Mouse (Mus musculus): Measurements from ENCODE around the gene Guca1a. TPM values are rescaled to one million over a fixed set of nuclear protein-coding genes. Genes with fewer than 3 reads are reported as not detected.
A peak's percentile ranks its signal among the peaks of the same experiment; 100 is the strongest.

Guca1a gene
- polyA plus RNA-seq, 1 experiment from 2014 or later, result 3.3 TPM

DNA sequence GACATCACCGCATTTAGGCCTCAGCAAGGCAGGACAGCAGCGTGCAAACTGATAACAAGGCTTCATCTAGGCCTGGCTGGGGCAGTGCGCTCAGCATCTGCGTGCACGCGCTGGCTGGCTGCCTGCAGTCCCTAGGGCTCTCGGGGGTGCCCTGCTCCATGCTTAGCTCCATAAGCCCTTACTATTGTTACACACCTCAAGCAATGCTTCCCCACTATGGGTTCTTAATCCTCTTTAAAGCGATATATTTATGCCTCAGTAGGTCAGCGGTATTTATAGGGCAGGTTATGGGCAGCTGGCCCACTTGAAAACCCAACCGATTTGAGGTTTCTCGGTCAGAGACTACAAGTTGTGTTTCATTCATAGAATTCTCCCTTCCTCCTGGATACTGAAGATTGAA is 18.5 kb downstream of the Guca1a start:
- Histone ChIP-seq H3K4me1 (replicated peaks; ENCODE audit: control insufficient read depth, insufficient read depth, low read length) (no peaks in the 10 kb centered on the region), H3K9me3 (ENCODE audit: control insufficient read depth) (no peaks in the 10 kb centered on the region), H3K27me3 (replicated peaks; ENCODE audit: control insufficient read depth, insufficient read depth, low read length) (no peaks in the 10 kb centered on the region), H3K4me2 (replicated peaks; ENCODE audit: low read depth) (no peak overlapping the region), H3K4me3 (ENCODE audit: low read depth, low read length) (no peak overlapping the region), H3K36me3 (ENCODE audit: control insufficient read depth, insufficient read depth) (peaks cover 32% of the 10 kb centered on the region), H3K9ac (ENCODE audit: low read depth, low read length) (no peak overlapping the region), H3K27ac (ENCODE audit: low read depth, low read length) (no peak overlapping the region)
- no peak for ATAC-seq
- WGBS, result 88% methylated on average over 11 of the region's 11 CpGs
- TF ChIP-seq CTCF (IDR thresholded peaks at IDR 0.05; ENCODE audit: low read depth), result no peak

DNA sequence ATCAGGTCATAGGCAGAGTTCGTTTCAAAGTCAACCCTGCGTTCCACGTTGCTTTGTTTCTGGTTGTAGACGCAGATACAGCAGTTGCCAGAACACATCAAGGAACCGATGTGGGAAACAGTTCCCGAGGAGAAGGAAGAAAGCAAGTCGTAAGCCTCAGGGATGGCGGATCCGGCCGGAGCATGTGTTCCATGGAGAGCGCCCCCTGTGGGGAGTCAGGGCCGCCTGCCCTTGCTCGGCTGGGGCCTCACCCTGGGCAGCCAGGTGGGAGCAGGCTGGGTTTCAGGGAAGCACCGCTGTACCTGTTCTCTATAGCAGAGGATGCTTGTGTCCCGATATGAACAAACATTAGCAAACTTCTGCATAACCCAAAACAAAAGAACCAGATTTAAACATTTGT is 22.3 kb downstream of the Guca1a start:
- no peak overlapping the region for H3K4me2 ChIP-seq (replicated peaks; ENCODE audit: low read depth)
- no peak overlapping the region for H3K4me3 ChIP-seq (ENCODE audit: low read depth, low read length)
- no peak overlapping the region for H3K27ac ChIP-seq (ENCODE audit: low read depth, low read length)
- TF ChIP-seq CTCF (IDR thresholded peaks at IDR 0.05; ENCODE audit: low read depth), result 0 out of 2 replicates have a peak, but pooled peaks have one; percentile 13
- WGBS, result 80% methylated on average over 15 of the region's 15 CpGs
- H3K27me3 ChIP-seq (replicated peaks; ENCODE audit: control insufficient read depth, insufficient read depth, low read length), result no peaks in the 10 kb centered on the region
- peaks cover 64% of the 10 kb centered on the region for H3K36me3 ChIP-seq (ENCODE audit: control insufficient read depth, insufficient read depth)
- H3K4me1 ChIP-seq (replicated peaks; ENCODE audit: control insufficient read depth, insufficient read depth, low read length), result no peaks in the 10 kb centered on the region
- no peak for ATAC-seq
- no peak overlapping the region for H3K9ac ChIP-seq (ENCODE audit: low read depth, low read length)
- no peaks in the 10 kb centered on the region for H3K9me3 ChIP-seq (ENCODE audit: control insufficient read depth)

DNA sequence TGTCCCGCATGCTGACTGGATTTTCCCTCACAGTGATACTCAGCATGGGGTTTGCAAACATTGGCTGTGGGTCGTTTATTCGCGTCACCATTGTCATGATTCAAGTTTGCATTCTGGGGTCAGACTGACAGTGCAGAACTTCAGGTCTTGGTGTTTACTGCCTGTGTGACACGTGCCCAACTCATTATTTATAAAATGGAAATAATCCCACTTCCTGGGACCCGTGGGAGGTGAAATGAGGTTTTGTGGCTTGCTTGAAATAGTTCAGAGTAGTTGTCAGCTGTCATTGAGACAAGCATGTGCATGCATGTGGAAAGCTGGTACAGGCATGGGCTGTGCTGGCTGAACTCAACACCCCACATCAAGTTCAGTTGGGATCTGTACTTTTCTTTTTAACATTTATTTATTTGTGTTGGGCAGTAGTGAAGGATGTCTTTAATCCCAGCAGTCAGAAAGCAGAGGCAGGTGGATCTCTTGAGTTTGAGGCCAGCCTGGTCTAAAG is 23.6 kb downstream of the Guca1a start:
- no peaks in the 10 kb centered on the region for H3K27me3 ChIP-seq (replicated peaks; ENCODE audit: control insufficient read depth, insufficient read depth, low read length)
- TF ChIP-seq CTCF (IDR thresholded peaks at IDR 0.05; ENCODE audit: low read depth), result no peak
- H3K4me2 ChIP-seq (replicated peaks; ENCODE audit: low read depth), result no peak overlapping the region
- H3K9ac ChIP-seq (ENCODE audit: low read depth, low read length), result no peak overlapping the region
- no peaks in the 10 kb centered on the region for H3K9me3 ChIP-seq (ENCODE audit: control insufficient read depth)
- H3K36me3 ChIP-seq (ENCODE audit: control insufficient read depth, insufficient read depth), result peaks cover 71% of the 10 kb centered on the region
- H3K4me1 ChIP-seq (replicated peaks; ENCODE audit: control insufficient read depth, insufficient read depth, low read length), result no peaks in the 10 kb centered on the region
- WGBS, result 87% methylated on average over 6 of the region's 6 CpGs
- no peak overlapping the region for H3K4me3 ChIP-seq (ENCODE audit: low read depth, low read length)
- ATAC-seq, result no peak
- no peak overlapping the region for H3K27ac ChIP-seq (ENCODE audit: low read depth, low read length)

DNA sequence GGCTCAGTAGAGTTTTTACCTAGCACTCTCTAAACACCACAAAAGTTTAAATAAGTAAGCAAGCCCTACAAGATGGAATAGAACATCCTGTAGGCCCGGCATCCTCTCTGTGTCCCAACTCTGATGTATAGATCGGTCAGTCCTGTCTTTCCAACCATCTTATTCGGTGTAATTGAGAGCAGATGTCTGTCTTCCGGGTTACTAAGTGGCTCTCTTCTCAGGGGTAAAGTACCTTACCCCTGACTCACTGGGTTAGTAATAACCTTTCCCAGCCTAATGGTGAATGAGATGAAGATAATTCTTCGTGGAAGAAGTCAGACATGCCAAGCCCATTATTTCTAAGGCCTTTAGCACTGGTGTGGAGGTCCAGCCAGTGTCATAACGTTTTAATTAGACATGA is 26.4 kb downstream of the Guca1a start:
- no peaks in the 10 kb centered on the region for H3K27me3 ChIP-seq (replicated peaks; ENCODE audit: control insufficient read depth, insufficient read depth, low read length)
- no peak for ATAC-seq
- no peak overlapping the region for H3K4me3 ChIP-seq (ENCODE audit: low read depth, low read length)
- TF ChIP-seq CTCF (IDR thresholded peaks at IDR 0.05; ENCODE audit: low read depth), result no peak
- H3K9me3 ChIP-seq (ENCODE audit: control insufficient read depth), result no peaks in the 10 kb centered on the region
- 88% methylated on average over 6 of the region's 6 CpGs for WGBS
- H3K4me2 ChIP-seq (replicated peaks; ENCODE audit: low read depth), result no peak overlapping the region
- H3K4me1 ChIP-seq (replicated peaks; ENCODE audit: control insufficient read depth, insufficient read depth, low read length), result no peaks in the 10 kb centered on the region
- no peak overlapping the region for H3K27ac ChIP-seq (ENCODE audit: low read depth, low read length)
- no peak overlapping the region for H3K9ac ChIP-seq (ENCODE audit: low read depth, low read length)
- peaks cover 58% of the 10 kb centered on the region for H3K36me3 ChIP-seq (ENCODE audit: control insufficient read depth, insufficient read depth)

DNA sequence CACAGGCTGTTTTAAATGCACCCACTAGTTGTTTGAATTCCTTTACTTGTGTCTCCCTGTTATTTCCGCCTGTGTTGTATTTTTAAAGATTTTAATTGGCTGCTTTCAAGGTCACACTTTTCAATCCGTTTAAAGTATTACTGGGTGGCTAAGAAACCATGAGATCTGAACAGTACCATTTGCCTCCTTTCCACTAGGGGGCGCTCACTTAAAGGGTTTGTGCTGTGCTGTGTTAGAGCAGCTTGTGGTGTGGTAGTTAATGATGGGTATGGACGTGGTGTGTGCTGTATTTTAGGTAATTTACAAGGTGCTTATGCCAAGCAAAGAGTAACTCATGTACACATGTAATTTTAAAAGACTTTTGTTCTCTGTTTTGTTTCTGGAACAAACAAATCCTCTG is 28.9 kb downstream of the Guca1a start:
- H3K4me2 ChIP-seq (replicated peaks; ENCODE audit: low read depth), result no peak overlapping the region
- no peak overlapping the region for H3K9ac ChIP-seq (ENCODE audit: low read depth, low read length)
- H3K9me3 ChIP-seq (ENCODE audit: control insufficient read depth), result no peaks in the 10 kb centered on the region
- H3K4me3 ChIP-seq (ENCODE audit: low read depth, low read length), result no peak overlapping the region
- peak; percentile 61; the same call in 1 of the 2 replicates for ATAC-seq
- peak; percentile 90 for TF ChIP-seq CTCF (IDR thresholded peaks at IDR 0.05; ENCODE audit: low read depth)
- no peaks in the 10 kb centered on the region for H3K27me3 ChIP-seq (replicated peaks; ENCODE audit: control insufficient read depth, insufficient read depth, low read length)
- no peaks in the 10 kb centered on the region for H3K4me1 ChIP-seq (replicated peaks; ENCODE audit: control insufficient read depth, insufficient read depth, low read length)
- H3K27ac ChIP-seq (ENCODE audit: low read depth, low read length), result no peak overlapping the region
- H3K36me3 ChIP-seq (ENCODE audit: control insufficient read depth, insufficient read depth), result peaks cover 35% of the 10 kb centered on the region
- 5% methylated on average over 4 of the region's 4 CpGs for WGBS

DNA sequence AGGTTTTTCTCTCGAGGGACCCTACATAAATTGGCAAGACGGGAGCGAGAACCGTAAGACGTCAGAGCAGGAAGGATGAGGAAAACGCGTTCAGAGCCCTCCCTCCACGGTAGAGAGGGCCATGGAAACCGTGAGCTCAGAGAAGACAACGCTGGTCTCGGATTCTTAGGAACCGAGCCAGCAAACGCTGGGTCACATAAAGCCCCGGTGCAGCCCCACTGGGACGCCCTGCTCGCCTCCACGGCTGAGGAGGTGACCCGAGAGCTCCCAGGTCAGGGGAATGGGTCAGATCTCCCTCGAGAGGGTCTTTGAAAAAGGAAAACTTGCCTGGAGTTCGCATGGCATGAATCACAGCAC is 31.3 kb downstream of the Guca1a start:
- Histone ChIP-seq H3K4me1 (replicated peaks; ENCODE audit: control insufficient read depth, insufficient read depth, low read length) (no peaks in the 10 kb centered on the region), H3K27ac (ENCODE audit: low read depth, low read length) (0 out of 2 replicates have a peak overlapping the region, but pooled peaks have one; percentile 7), H3K4me2 (replicated peaks; ENCODE audit: low read depth) (peak overlapping the region; percentile 87), H3K27me3 (replicated peaks; ENCODE audit: control insufficient read depth, insufficient read depth, low read length) (no peaks in the 10 kb centered on the region), H3K36me3 (ENCODE audit: control insufficient read depth, insufficient read depth) (peaks cover 16% of the 10 kb centered on the region), H3K9ac (ENCODE audit: low read depth, low read length) (peak overlapping the region; percentile 70), H3K9me3 (ENCODE audit: control insufficient read depth) (no peaks in the 10 kb centered on the region), H3K4me3 (ENCODE audit: low read depth, low read length) (peak overlapping the region; percentile 84)
- TF ChIP-seq CTCF (IDR thresholded peaks at IDR 0.05; ENCODE audit: low read depth), result no peak
- 1% methylated on average over 20 of the region's 20 CpGs for WGBS
- ATAC-seq, result peak; percentile 35

All from intestine, postnatal 0 days (tissue).